Mouse (Mus musculus) cerebellum, adult 2 months (tissue): Measurements from ENCODE around the gene Krtap22-2. TPM values are rescaled to one million over a fixed set of nuclear protein-coding genes. Genes with fewer than 3 reads are reported as not detected.
"Not testable (repeated sequence)": the region's sequence is repeated elsewhere in the genome, so short reads cannot be mapped to it uniquely, and the experiment has no call there.

Source experiments
- DNase-seq, 2 experiments: peaks; one replicate each; pipeline ENCODE4 v3.0.0; 2021
- H3K27ac ChIP-seq: fragments of 200-500 bp; 2 replicates; pipeline ENCODE4 v1.5.1; 2012; ENCODE audit warnings: low read length, control low read depth, inconsistent platforms; ENCODE audit not compliant: insufficient read depth
- H3K27me3 ChIP-seq: fragments of 200-500 bp; 2 replicates; pipeline ENCODE4 v1.6.1; 2012; ENCODE audit warnings: inconsistent platforms, mild to moderate bottlenecking, low read length, moderate library complexity; ENCODE audit not compliant: control insufficient read depth, insufficient read depth
- H3K4me1 ChIP-seq: fragments of 200-500 bp; 2 replicates; pipeline ENCODE4 v1.6.1; 2011; ENCODE audit warnings: low read length; ENCODE audit not compliant: control insufficient read depth, insufficient read depth
- H3K4me3 ChIP-seq: fragments of 200-500 bp; replicated peaks from 2 replicates; pipeline ENCODE3; 2011; ENCODE audit warnings: mild to moderate bottlenecking, low read depth, low read length, control low read depth; ENCODE audit not compliant: insufficient read depth
- CTCF ChIP-seq: fragments of 200-500 bp; IDR thresholded peaks from 2 replicates; pipeline ENCODE4 v1.5.1; 2011; ENCODE audit warnings: low read depth, mild to moderate bottlenecking, control low read depth, low read length, moderate library complexity, borderline replicate concordance; ENCODE audit not compliant: insufficient read depth
- POLR2A ChIP-seq: fragments of 200-500 bp; IDR thresholded peaks from 2 replicates; pipeline ENCODE4 v1.6.1; 2011; ENCODE audit warnings: low read length, control low read depth, borderline replicate concordance; ENCODE audit not compliant: insufficient read depth
- WGBS: fragments of 180-500 bp; shearing (Covaris S2); methylation state at CpG from one replicate; pipeline ENCODE4 v1.1.7; 2018; 5-methylcytosine and 5-hydroxymethylcytosine counted together
- polyA plus RNA-seq: library from polyadenylated mRNA; depleted of rRNA; stranded (reverse); fragments of >200 nt; gene quantifications from 2 replicates; pipeline ENCODE4 v1.2.3, GENCODE M21; 2012; rRNA removed

Gene Krtap22-2
- not detected in 2 replicates for polyA plus RNA-seq

DNA sequence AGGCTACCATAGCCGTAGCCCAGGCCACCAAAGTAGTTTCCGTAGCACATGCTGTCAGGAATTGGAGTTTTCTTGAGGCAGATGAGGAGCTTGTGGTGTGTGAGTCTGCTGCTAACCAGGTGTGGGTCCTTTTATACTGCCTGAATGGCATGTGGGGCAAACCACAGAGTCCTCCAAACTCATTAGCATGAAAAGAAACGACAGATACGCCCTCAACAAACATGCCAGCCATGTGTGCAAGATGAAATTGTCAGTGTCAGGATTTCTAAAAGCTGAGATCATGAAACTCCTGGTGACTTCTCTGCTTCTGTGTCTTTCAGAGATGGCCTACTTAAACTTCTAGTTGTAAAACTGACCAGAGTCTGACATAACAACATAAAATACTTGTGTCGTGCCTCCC, at the start of gene Krtap22-2:
TSS of gene Krtap22-2 (minus strand) at position 101 of the 400 bp plus-strand sequence.
- WGBS, result 76% methylated on average over 5 of the region's 5 CpGs
- DNase-seq, result no peak
- no peak within 1 kb of the TSS for H3K27ac ChIP-seq
- H3K27me3 ChIP-seq, result no peaks in the 10 kb centered on the region
- H3K4me1 ChIP-seq, result no peaks in the 10 kb centered on the region
- TF ChIP-seq POLR2A (no peak), CTCF (no peak)
- no peak within 1 kb of the TSS for H3K4me3 ChIP-seq

- Histone ChIP-seq H3K27ac (no peak within 1 kb of the TSS), H3K27me3 (no peaks in the 10 kb centered on the region), H3K4me3 (no peak within 1 kb of the TSS), H3K4me1 (no peaks in the 10 kb centered on the region)
- no peak for DNase-seq
- no peak for TF ChIP-seq CTCF
- no peak for TF ChIP-seq POLR2A
- WGBS, result 90% methylated on average over 3 of the region's 3 CpGs
Measured at GRCm38 (mm10) chr16:89047783-89048182, 37.2 kb upstream of the Krtap22-2 start, which contains the start of gene Krtap6-5. Gene Krtap6-5, minus strand, starts transcription at chr16:89047883.

GRCm38 (mm10) chr16:89041372-89041771, 30.8 kb upstream of the Krtap22-2 start, which contains the start of gene Gm10228:
Gene Gm10228, minus strand, starts transcription at chr16:89041472.
- not testable (repeated sequence) for H3K27me3 ChIP-seq, DNase-seq, H3K4me3 ChIP-seq, H3K27ac ChIP-seq, H3K4me1 ChIP-seq
- WGBS, result 89% methylated on average over 2 of the region's 4 CpGs

DNA sequence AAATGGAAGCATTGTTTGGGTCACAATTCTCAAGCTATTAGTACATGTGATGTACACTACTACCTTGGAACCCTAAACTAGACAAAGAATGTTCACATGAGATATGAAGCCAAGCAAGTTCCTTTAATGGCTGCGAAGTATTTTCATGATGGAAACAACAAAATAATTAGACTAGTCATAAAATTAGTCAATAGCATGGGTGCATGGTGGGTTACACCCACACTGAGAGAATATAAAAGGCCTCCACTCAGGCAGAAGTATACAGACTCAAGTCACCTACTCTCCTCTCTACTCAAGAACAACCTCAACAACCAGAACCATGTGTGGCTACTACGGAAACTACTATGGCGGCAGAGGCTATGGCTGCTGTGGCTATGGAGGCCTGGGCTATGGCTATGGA, 20.8 kb upstream of the Krtap22-2 start, which contains the start of gene Krtap6-1:
TSS of gene Krtap6-1 (plus strand) at position 301 of the 400 bp plus-strand sequence.
- H3K4me3 ChIP-seq, H3K4me1 ChIP-seq, DNase-seq, H3K27ac ChIP-seq, H3K27me3 ChIP-seq: not testable (repeated sequence)
- 91% methylated on average over 3 of the region's 3 CpGs for WGBS

DNA sequence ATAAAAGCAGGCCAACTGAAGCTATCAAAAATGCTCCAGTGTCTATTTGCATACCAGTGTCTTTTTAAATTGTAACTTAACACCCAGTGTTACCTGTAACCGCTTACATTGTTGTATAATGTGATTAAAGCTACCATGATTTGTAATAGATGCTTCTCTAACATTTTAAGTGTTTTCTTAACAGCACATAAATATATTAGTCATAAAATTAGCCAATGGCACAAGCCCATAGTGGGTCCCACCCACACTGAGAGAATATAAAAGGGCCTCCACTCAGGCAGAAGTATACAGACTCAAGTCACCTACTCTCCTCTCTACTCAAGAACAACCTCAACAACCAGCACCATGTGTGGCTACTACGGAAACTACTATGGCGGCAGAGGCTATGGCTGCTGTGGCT, 4.4 kb upstream of the Krtap22-2 start, which contains the start of gene Gm10229:
TSS of gene Gm10229 (plus strand) at position 301 of the 400 bp plus-strand sequence.
- WGBS, result 94% methylated on average over 3 of the region's 3 CpGs
- not testable (repeated sequence) for H3K4me1 ChIP-seq, H3K4me3 ChIP-seq, H3K27me3 ChIP-seq, H3K27ac ChIP-seq, DNase-seq

GRCm38 (mm10) chr16:89013973-89014372, 3.4 kb upstream of the Krtap22-2 start:
- WGBS, result 98% methylated on average over 3 of the region's 3 CpGs
- Histone ChIP-seq H3K4me3 (no peak overlapping the region), H3K4me1 (no peaks in the 10 kb centered on the region), H3K27ac (no peak overlapping the region), H3K27me3 (no peaks in the 10 kb centered on the region)
- no peak for TF ChIP-seq POLR2A
- no peak for TF ChIP-seq CTCF
- DNase-seq, result no peak

DNA sequence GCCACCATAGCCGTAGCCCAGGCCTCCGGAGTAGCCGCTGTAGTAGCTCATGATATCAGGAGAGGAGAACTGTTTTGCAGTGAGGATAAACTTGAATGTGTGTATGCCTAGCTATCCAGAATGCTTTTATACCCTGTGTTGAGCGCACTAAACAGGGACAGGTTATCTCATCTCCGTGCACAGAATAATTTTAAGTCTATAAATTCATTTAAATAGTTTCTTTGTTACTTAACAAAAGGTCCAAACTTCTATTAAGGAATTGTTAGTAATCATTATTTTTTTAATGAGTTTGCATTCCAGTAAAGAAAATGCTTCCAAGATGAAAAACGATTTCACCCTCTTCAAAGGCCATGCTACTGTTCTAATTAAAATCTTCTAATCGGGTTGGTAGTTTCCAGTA, 47.8 kb downstream of the Krtap22-2 start, which contains the start of gene Krtap16-3:
TSS of gene Krtap16-3 (minus strand) at position 101 of the 400 bp plus-strand sequence.
- DNase-seq, result no peak
- Histone ChIP-seq H3K27ac (no peak within 1 kb of the TSS), H3K27me3 (no peaks in the 10 kb centered on the region), H3K4me1 (no peaks in the 10 kb centered on the region), H3K4me3 (no peak within 1 kb of the TSS)
- 91% methylated on average over 7 of the region's 7 CpGs for WGBS
- TF ChIP-seq POLR2A, result no peak
- TF ChIP-seq CTCF, result no peak

Other genes starting within 250 kb of the Krtap22-2 start
- gene 2310057N15Rik, start 236.6 kb downstream of the Krtap22-2 start, polyA plus RNA-seq, result not detected in 2 replicates
- not detected in 2 replicates for gene Gm5965, start 232.9 kb downstream of the Krtap22-2 start, polyA plus RNA-seq
- not detected in 2 replicates for gene Gm20741, start 198.5 kb downstream of the Krtap22-2 start, polyA plus RNA-seq
- gene Krtap15, start 190.5 kb downstream of the Krtap22-2 start, polyA plus RNA-seq, result not detected in 2 replicates
- gene Krtap14, start 184.6 kb downstream of the Krtap22-2 start, polyA plus RNA-seq, result not detected in 2 replicates
- gene Krtap19-1, start 141.3 kb downstream of the Krtap22-2 start, polyA plus RNA-seq, result not detected in 2 replicates
- gene Krtap19-2, start 136.5 kb downstream of the Krtap22-2 start, polyA plus RNA-seq, result not detected in 2 replicates
- gene Krtap19-3, start 132.7 kb downstream of the Krtap22-2 start, polyA plus RNA-seq, result not detected in 2 replicates
- gene Krtap19-4, start 125.7 kb downstream of the Krtap22-2 start, polyA plus RNA-seq, result not detected in 2 replicates
- gene Krtap19-5, start 114.3 kb downstream of the Krtap22-2 start, polyA plus RNA-seq, result not detected in 2 replicates
- gene Krtap19-9b, start 78.5 kb downstream of the Krtap22-2 start, polyA plus RNA-seq, result not detected in 2 replicates
- not detected in 2 replicates for gene Krtap16-3, start 47.9 kb downstream of the Krtap22-2 start, polyA plus RNA-seq
- gene Gm10229, start 4.5 kb upstream of the Krtap22-2 start, polyA plus RNA-seq, result not detected in 2 replicates
- not detected in 2 replicates for gene Krtap6-1, start 20.9 kb upstream of the Krtap22-2 start, polyA plus RNA-seq
- not detected in 2 replicates for gene Gm10228, start 30.7 kb upstream of the Krtap22-2 start, polyA plus RNA-seq
- gene Krtap6-5, start 37.1 kb upstream of the Krtap22-2 start, polyA plus RNA-seq, result not detected in 2 replicates
- not detected in 2 replicates for gene 1110025L11Rik, start 53.2 kb upstream of the Krtap22-2 start, polyA plus RNA-seq
- not detected in 2 replicates for gene Krtap6-3, start 73.3 kb upstream of the Krtap22-2 start, polyA plus RNA-seq
- gene Gm6358, start 130.1 kb upstream of the Krtap22-2 start, polyA plus RNA-seq, result not detected in 2 replicates
- gene Gm10061, start 140.3 kb upstream of the Krtap22-2 start, polyA plus RNA-seq, result not detected in 2 replicates
- gene Gm9789, start 147.2 kb upstream of the Krtap22-2 start, polyA plus RNA-seq, result not detected in 2 replicates
- gene Gm7735, start 158.7 kb upstream of the Krtap22-2 start, polyA plus RNA-seq, result not detected in 2 replicates
- gene 1110057P08Rik, start 164.0 kb upstream of the Krtap22-2 start, polyA plus RNA-seq, result not detected in 2 replicates
- not detected in 2 replicates for gene Krtap20-2, start 195.1 kb upstream of the Krtap22-2 start, polyA plus RNA-seq